Mouse (Mus musculus) MEL (cell line): Measurements from ENCODE around the gene Acly. TPM values are rescaled to one million over a fixed set of nuclear protein-coding genes. Genes with fewer than 3 reads are reported as not detected.

ENCODE experiments used
- DNase-seq: peaks from one replicate; pipeline ENCODE4 v3.0.0; 2011; ENCODE audit warnings: low read depth, low spot score
- H3K27ac ChIP-seq: 2 replicates; pipeline ENCODE4 v1.5.1; 2012; ENCODE audit warnings: low read depth, mild to moderate bottlenecking, control low read depth, low read length, moderate library complexity; ENCODE audit not compliant: control insufficient read depth
- H3K27me3 ChIP-seq, 2 experiments: fragments of 150-350 bp in 1 of 2; sonication (generic) in 1 of 2; 2 replicates each; pipeline ENCODE4 v1.6.1; 2012; ENCODE audit warnings: low read length in 2 of 2, mild to moderate bottlenecking in 2 of 2, improper control_type of control experiment in 1 of 2, moderate library complexity in 1 of 2; ENCODE audit not compliant: insufficient read depth in 2 of 2, control insufficient read depth in 1 of 2
- H3K36me3 ChIP-seq, 2 experiments: 2 replicates each; pipeline ENCODE4 v1.6.1; 2012 to 2014; ENCODE audit warnings: low read length in 2 of 2, improper control_type of control experiment in 1 of 2, inconsistent platforms in 1 of 2, mild to moderate bottlenecking in 1 of 2; ENCODE audit not compliant: insufficient read depth in 2 of 2, control insufficient read depth in 1 of 2
- H3K4me1 ChIP-seq, 2 experiments: fragments of 150-350 bp in 1 of 2; sonication (generic) in 1 of 2; 2 replicates each; pipeline ENCODE4 v1.6.1; 2012; ENCODE audit warnings: low read length in 2 of 2, improper control_type of control experiment in 1 of 2, mild to moderate bottlenecking in 1 of 2; ENCODE audit not compliant: insufficient read depth in 2 of 2, control insufficient read depth in 1 of 2
- H3K4me3 ChIP-seq, 2 experiments: fragments of 150-350 bp in 1 of 2; sonication (generic) in 1 of 2; 2 replicates each; pipeline ENCODE4 v1.5.1; 2012; ENCODE audit warnings: low read depth in 2 of 2, low read length in 2 of 2, mild to moderate bottlenecking in 2 of 2, moderate library complexity in 2 of 2, control low read depth in 1 of 2, improper control_type of control experiment in 1 of 2; ENCODE audit not compliant: control insufficient read depth in 1 of 2, insufficient read depth in 1 of 2
- H3K79me2 ChIP-seq: 2 replicates; pipeline ENCODE4 v1.6.1; 2012; ENCODE audit warnings: mild to moderate bottlenecking, low read length, moderate library complexity; ENCODE audit not compliant: control insufficient read depth, poor library complexity, insufficient read depth
- H3K9ac ChIP-seq: 2 replicates; pipeline ENCODE4 v1.6.1; 2012; ENCODE audit warnings: low read depth, mild to moderate bottlenecking, control low read depth, low read length, moderate library complexity; ENCODE audit not compliant: control insufficient read depth, poor library complexity, severe bottlenecking
- H3K9me3 ChIP-seq: fragments of 150-350 bp; sonication (generic); replicated peaks from 2 replicates; pipeline ENCODE4 v1.6.1; 2012; ENCODE audit warnings: mild to moderate bottlenecking, low read length, improper control_type of control experiment, moderate library complexity; ENCODE audit not compliant: insufficient read depth
- BHLHE40 ChIP-seq: IDR thresholded peaks from 2 replicates; pipeline ENCODE4 v1.6.1; 2012; ENCODE audit warnings: low read depth, mild to moderate bottlenecking, inconsistent platforms, low read length, improper control_type of control experiment, borderline replicate concordance
- CHD1 ChIP-seq: IDR thresholded peaks from 2 replicates; pipeline ENCODE4 v1.6.1; 2012; ENCODE audit warnings: low read depth, mild to moderate bottlenecking, inconsistent platforms, low read length, improper control_type of control experiment
- CHD2 ChIP-seq: IDR thresholded peaks from 2 replicates; pipeline ENCODE4 v1.6.1; 2011; ENCODE audit warnings: low read length, improper control_type of control experiment
- CTCF ChIP-seq, 3 experiments: IDR thresholded peaks in 2 of 3; conservative IDR thresholded peaks in 1 of 3; 2 replicates each; pipeline ENCODE4 v1.5.1; 2011 to 2012; ENCODE audit warnings: low read length in 3 of 3, low read depth in 2 of 3, mild to moderate bottlenecking in 2 of 3, improper control_type of control experiment in 1 of 3, inconsistent platforms in 1 of 3, mixed read lengths in 1 of 3, moderate library complexity in 1 of 3; ENCODE audit not compliant: control insufficient read depth in 1 of 3, insufficient read depth in 1 of 3, poor library complexity in 1 of 3, severe bottlenecking in 1 of 3
- E2F4 ChIP-seq: IDR thresholded peaks from 2 replicates; pipeline ENCODE4 v1.6.1; 2011; ENCODE audit warnings: low read depth, low read length, improper control_type of control experiment, borderline replicate concordance
- ELF1 ChIP-seq: IDR thresholded peaks from 2 replicates; pipeline ENCODE4 v1.6.1; 2014; ENCODE audit warnings: low read depth, mild to moderate bottlenecking, inconsistent platforms, low read length, improper control_type of control experiment, moderate library complexity
- EP300 ChIP-seq, 2 experiments: IDR thresholded peaks; 2 replicates each; pipeline ENCODE4 v1.6.1; 2011; ENCODE audit warnings: improper control_type of control experiment in 2 of 2, low read length in 2 of 2, low read depth in 1 of 2, mild to moderate bottlenecking in 1 of 2
- ETS1 ChIP-seq: IDR thresholded peaks from 2 replicates; pipeline ENCODE4 v1.6.1; 2012; ENCODE audit warnings: low read depth, mild to moderate bottlenecking, inconsistent platforms, low read length, improper control_type of control experiment, moderate library complexity
- GABPA ChIP-seq: IDR thresholded peaks from 2 replicates; pipeline ENCODE4 v1.6.1; 2012; ENCODE audit warnings: low read depth, mild to moderate bottlenecking, inconsistent platforms, low read length, improper control_type of control experiment, moderate library complexity
- GATA1 ChIP-seq: IDR thresholded peaks from 2 replicates; pipeline ENCODE4 v1.6.1; 2011; ENCODE audit warnings: low read depth, low read length, improper control_type of control experiment
- HCFC1 ChIP-seq: IDR thresholded peaks from 2 replicates; pipeline ENCODE4 v1.6.1; 2012; ENCODE audit warnings: low read depth, mild to moderate bottlenecking, inconsistent platforms, low read length, improper control_type of control experiment, moderate library complexity
- JUND ChIP-seq: IDR thresholded peaks from 2 replicates; pipeline ENCODE4 v1.6.1; 2011; ENCODE audit warnings: low read depth, mild to moderate bottlenecking, improper control_type of control experiment, low read length
- KAT2A ChIP-seq: conservative IDR thresholded peaks from 2 replicates; pipeline ENCODE4 v1.6.1; 2012; ENCODE audit warnings: low read depth, low read length, improper control_type of control experiment, inconsistent platforms
- MAFK ChIP-seq: IDR thresholded peaks from 2 replicates; pipeline ENCODE4 v1.6.1; 2011; ENCODE audit warnings: low read depth, mild to moderate bottlenecking, low read length, improper control_type of control experiment, borderline replicate concordance
- MAX ChIP-seq: IDR thresholded peaks from 2 replicates; pipeline ENCODE4 v1.6.1; 2011; ENCODE audit warnings: low read length, improper control_type of control experiment
- MAZ ChIP-seq: IDR thresholded peaks from 2 replicates; pipeline ENCODE4 v1.6.1; 2012; ENCODE audit warnings: low read depth, mild to moderate bottlenecking, inconsistent platforms, low read length, improper control_type of control experiment
- MEF2A ChIP-seq: IDR thresholded peaks from 2 replicates; pipeline ENCODE4 v1.6.1; 2014; ENCODE audit warnings: low read depth, mild to moderate bottlenecking, inconsistent platforms, low read length, improper control_type of control experiment; ENCODE audit not compliant: poor library complexity, insufficient replicate concordance, severe bottlenecking; ENCODE audit errors: extremely low read depth
- MXI1 ChIP-seq: IDR thresholded peaks from 2 replicates; pipeline ENCODE4 v1.6.1; 2011; ENCODE audit warnings: mild to moderate bottlenecking, low read depth, low read length, improper control_type of control experiment
- MYB ChIP-seq: IDR thresholded peaks from 2 replicates; pipeline ENCODE4 v1.6.1; 2011; ENCODE audit warnings: mild to moderate bottlenecking, low read depth, low read length, improper control_type of control experiment
- MYC ChIP-seq: IDR thresholded peaks from 2 replicates; pipeline ENCODE4 v1.6.1; 2011; ENCODE audit warnings: low read depth, mild to moderate bottlenecking, low read length, improper control_type of control experiment, moderate library complexity
- NELFE ChIP-seq: IDR thresholded peaks from 2 replicates; pipeline ENCODE4 v1.6.1; 2011; ENCODE audit warnings: low read depth, low read length, improper control_type of control experiment
- NRF1 ChIP-seq: IDR thresholded peaks from 2 replicates; pipeline ENCODE4 v1.6.1; 2014; ENCODE audit warnings: low read depth, mild to moderate bottlenecking, inconsistent platforms, low read length, improper control_type of control experiment, moderate library complexity; ENCODE audit not compliant: poor library complexity, insufficient read depth, severe bottlenecking
- POLR2A ChIP-seq, 2 experiments: IDR thresholded peaks; 2 replicates each; pipeline ENCODE4 v1.6.1; 2011 to 2012; ENCODE audit warnings: low read length in 2 of 2, mild to moderate bottlenecking in 2 of 2, control low read depth in 1 of 2, improper control_type of control experiment in 1 of 2, low read depth in 1 of 2, moderate library complexity in 1 of 2; ENCODE audit not compliant: control insufficient read depth in 1 of 2, insufficient read depth in 1 of 2, poor library complexity in 1 of 2
- POLR2AphosphoS2 ChIP-seq: IDR thresholded peaks from 2 replicates; pipeline ENCODE4 v1.6.1; 2011; ENCODE audit warnings: low read length, improper control_type of control experiment
- POLR2AphosphoS5 ChIP-seq: IDR thresholded peaks from 2 replicates; pipeline ENCODE4 v1.6.1; 2012; ENCODE audit warnings: low read depth, borderline replicate concordance, mild to moderate bottlenecking, inconsistent platforms, low read length, moderate library complexity, mixed read lengths
- RAD21 ChIP-seq: IDR thresholded peaks from 2 replicates; pipeline ENCODE4 v1.6.1; 2011; ENCODE audit warnings: mild to moderate bottlenecking, low read depth, low read length, improper control_type of control experiment
- RCOR1 ChIP-seq: IDR thresholded peaks from 2 replicates; pipeline ENCODE4 v1.6.1; 2012; ENCODE audit warnings: low read depth, mild to moderate bottlenecking, inconsistent platforms, low read length, improper control_type of control experiment
- SIN3A ChIP-seq: IDR thresholded peaks from 2 replicates; pipeline ENCODE4 v1.6.1; 2012; ENCODE audit warnings: low read length, improper control_type of control experiment, inconsistent platforms
- SMC3 ChIP-seq: IDR thresholded peaks from 2 replicates; pipeline ENCODE4 v1.6.1; 2011; ENCODE audit warnings: low read depth, low read length, improper control_type of control experiment
- TAL1 ChIP-seq: IDR thresholded peaks from 2 replicates; pipeline ENCODE4 v1.6.1; 2012; ENCODE audit warnings: mild to moderate bottlenecking, inconsistent platforms, low read length, moderate library complexity, mixed read lengths
- TCF12 ChIP-seq: IDR thresholded peaks from 2 replicates; pipeline ENCODE4 v1.6.1; 2014; ENCODE audit warnings: low read depth, mild to moderate bottlenecking, inconsistent platforms, low read length, improper control_type of control experiment, moderate library complexity
- UBTF ChIP-seq: IDR thresholded peaks from 2 replicates; pipeline ENCODE4 v1.6.1; 2012; ENCODE audit warnings: low read depth, mild to moderate bottlenecking, inconsistent platforms, low read length, improper control_type of control experiment, moderate library complexity, borderline replicate concordance; ENCODE audit not compliant: insufficient read depth
- USF1 ChIP-seq: IDR thresholded peaks from 2 replicates; pipeline ENCODE4 v1.6.1; 2014; ENCODE audit warnings: low read depth, mild to moderate bottlenecking, inconsistent platforms, low read length, improper control_type of control experiment, moderate library complexity
- USF2 ChIP-seq, 2 experiments: IDR thresholded peaks; 2 replicates each; pipeline ENCODE4 v1.6.1; 2011 to 2012; ENCODE audit warnings: improper control_type of control experiment in 2 of 2, low read length in 2 of 2, borderline replicate concordance in 1 of 2, inconsistent platforms in 1 of 2, low read depth in 1 of 2, mild to moderate bottlenecking in 1 of 2; ENCODE audit not compliant: insufficient read depth in 1 of 2
- ZC3H11A ChIP-seq: IDR thresholded peaks from 2 replicates; pipeline ENCODE4 v1.6.1; 2012; ENCODE audit warnings: low read depth, mild to moderate bottlenecking, inconsistent platforms, low read length, improper control_type of control experiment
- ZKSCAN1 ChIP-seq: IDR thresholded peaks from 2 replicates; pipeline ENCODE4 v1.6.1; 2012; ENCODE audit warnings: low read depth, mild to moderate bottlenecking, inconsistent platforms, low read length, improper control_type of control experiment, moderate library complexity
- ZMIZ1 ChIP-seq: IDR thresholded peaks from 2 replicates; pipeline ENCODE4 v1.6.1; 2012; ENCODE audit warnings: low read depth, mild to moderate bottlenecking, inconsistent platforms, low read length, improper control_type of control experiment, moderate library complexity
- ZNF384 ChIP-seq: IDR thresholded peaks from 2 replicates; pipeline ENCODE4 v1.6.1; 2012; ENCODE audit warnings: low read depth, mild to moderate bottlenecking, inconsistent platforms, low read length, improper control_type of control experiment
- polyA plus RNA-seq, 2 experiments: library from polyadenylated mRNA; stranded (reverse) in 1 of 2; unstranded in 1 of 2; fragments of >175 nt in 1 of 2; fragments of >200 nt in 1 of 2; gene quantifications; 2 replicates each; pipeline versions ENCODE4 v1.2.1 to v1.2.4; 2012; ENCODE audit warnings: low replicate concordance in 2 of 2, low read depth in 1 of 2; ENCODE audit not compliant: insufficient read length in 2 of 2, insufficient read depth in 1 of 2, missing spikeins in 1 of 2
- total RNA-seq: library from RNA; depleted of rRNA; stranded (reverse); fragments of 300-350 nt; gene quantifications from 2 replicates; pipeline ENCODE4 v1.2.3, GENCODE M21; 2012

Acly gene
- total and polyA plus RNA-seq, 3 experiments = 167 to 234 TPM; not detected in 1

GRCm38 (mm10) chr11:100548141-100548540 lies 20.3 kb upstream of the Acly start:
- Histone ChIP-seq H3K9ac (no peak overlapping the region), H3K36me3 (peaks cover 0 to 24% of the 10 kb centered on the region in 2 experiments; a peak in 2 of 4 replicates), H3K9me3 (no peaks in the 10 kb centered on the region), H3K27ac (no peak overlapping the region), H3K79me2 (peaks cover 1% of the 10 kb centered on the region; the same call in 1 of the 2 replicates), H3K4me3 (no peak overlapping the region), H3K27me3 (no peaks in the 10 kb centered on the region), H3K4me1 (peaks cover 11 to 44% of the 10 kb centered on the region in 2 experiments)
- DNase-seq = peak; percentile 59
- TF ChIP-seq ETS1 (peak; percentile 42; the same call in 1 of the 2 replicates), MAFK (no peak), GATA1 (peak; percentile 28; the same call in 1 of the 2 replicates), GABPA (no peak), SMC3 (no peak), E2F4 (no peak), POLR2AphosphoS5 (no peak), ZKSCAN1 (no peak), NRF1 (no peak), UBTF (no peak), ZMIZ1 (no peak), POLR2A (IDR thresholded peaks at IDR 0.05; ENCODE audit: control insufficient read depth in 1 of 2, insufficient read depth in 1 of 2, low read depth in 1 of 2, low read length in 2 of 2, poor library complexity in 1 of 2) (no peak), SIN3A (peak; percentile 37; the same call in 1 of the 2 replicates), RAD21 (no peak), MYB (no peak), MAZ (0 out of 2 replicates have a peak, but pooled peaks have one; percentile 32), ZNF384 (no peak), TCF12 (no peak), USF2 (IDR thresholded peaks at IDR 0.05; ENCODE audit: borderline replicate concordance in 1 of 2, insufficient read depth in 1 of 2, low read depth in 1 of 2, low read length in 2 of 2) (no peak), TAL1 (no peak), USF1 (no peak), MEF2A (no peak), KAT2A (no peak), RCOR1 (peak; percentile 52; the same call in 1 of the 2 replicates), HCFC1 (no peak), MXI1 (no peak), MYC (no peak), CTCF (IDR thresholded peaks at IDR 0.05 in 2 of 3, conservative IDR thresholded peaks at IDR 0.05 in 1 of 3; ENCODE audit: control insufficient read depth in 1 of 3, insufficient read depth in 1 of 3, low read depth in 2 of 3, low read length in 3 of 3, poor library complexity in 1 of 3, severe bottlenecking in 1 of 3) (no peak), JUND (no peak), CHD2 (no peak), MAX (no peak), EP300 (IDR thresholded peaks at IDR 0.05; ENCODE audit: low read depth in 1 of 2, low read length in 2 of 2) (peak; percentile 12 to 51; a peak in 1 of 4 replicates), BHLHE40 (no peak), ZC3H11A (no peak), CHD1 (no peak), NELFE (no peak), ELF1 (peak; percentile 8; the same call in 1 of the 2 replicates), POLR2AphosphoS2 (no peak)
